Mouse (Mus musculus) lung, postnatal 36 days (tissue): ENCODE measurements around the gene Gm7324.
"Not testable (repeated sequence)": the region's sequence is repeated elsewhere in the genome, so short reads cannot be mapped to it uniquely, and the experiment has no call there.

Experiments
- DNase-seq: peaks from one replicate; pipeline ENCODE4 v3.0.0; 2022; ENCODE audit warnings: mixed read lengths

The Gm7324 gene

DNA sequence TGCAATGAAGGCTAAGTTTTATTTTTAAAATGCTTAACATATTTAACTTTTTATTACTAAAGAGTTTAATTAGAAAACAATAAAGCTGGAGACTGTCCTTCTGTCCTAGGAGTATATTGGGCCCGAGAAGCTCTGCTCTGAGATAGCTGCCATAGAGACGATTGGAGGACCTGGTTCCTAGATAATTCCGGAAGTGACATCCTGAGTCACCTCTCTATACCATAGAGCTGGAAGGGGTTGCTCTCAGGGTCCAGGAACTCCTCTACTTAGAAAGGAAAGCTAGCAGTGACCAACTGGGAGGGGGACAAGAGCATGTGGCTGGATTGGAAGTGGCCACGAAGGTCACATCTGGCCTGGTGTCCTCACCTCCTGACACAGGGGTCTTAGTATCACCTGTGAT, at the start of gene Gm7324:
Gene Gm7324 (plus strand): TSS at position 208 of the 400 bp plus-strand sequence.
- DNase-seq: not testable (repeated sequence)

DNA sequence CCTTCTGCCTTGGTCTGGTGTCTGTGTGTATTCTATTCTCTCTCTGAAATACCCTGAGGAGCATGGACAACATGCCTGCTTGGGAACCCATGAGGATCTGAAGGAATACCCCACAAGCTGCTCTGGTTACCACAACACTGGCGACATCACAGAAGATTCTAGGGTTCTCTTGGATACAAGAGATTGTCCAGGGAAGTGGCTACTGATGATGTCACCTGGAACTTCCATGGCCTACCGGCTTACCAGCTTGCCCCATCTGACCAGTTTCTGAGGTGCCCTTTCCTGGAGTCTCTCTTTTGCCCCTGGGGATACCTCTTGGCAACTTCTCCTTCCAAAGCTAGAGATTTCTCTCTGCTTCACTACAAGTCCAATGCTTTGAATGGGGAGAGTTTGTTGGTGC, 20.5 kb upstream of the Gm7324 start, which contains the start of gene Gm8165:
Gene Gm8165 (minus strand): TSS at position 101 of the 400 bp plus-strand sequence.
- DNase-seq: not testable (repeated sequence)

DNA sequence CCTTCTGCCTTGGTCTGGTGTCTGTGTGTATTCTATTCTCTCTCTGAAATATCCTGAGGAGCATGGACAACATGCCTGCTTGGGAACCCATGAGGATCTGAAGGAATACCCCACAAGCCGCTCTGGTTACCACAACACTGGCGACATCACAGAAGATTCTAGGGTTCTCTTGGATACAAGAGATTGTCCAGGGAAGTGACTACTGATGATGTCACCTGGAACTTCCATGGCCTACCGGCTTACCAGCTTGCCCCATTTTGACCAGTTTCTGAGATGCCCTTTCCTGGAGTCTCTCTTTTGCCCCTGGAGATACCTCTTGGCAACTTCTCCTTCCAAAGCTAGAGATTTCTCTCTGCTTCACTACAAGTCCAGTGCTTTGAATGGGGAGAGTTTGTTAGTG, 29.8 kb downstream of the Gm7324 start, which contains the start of gene Gm16506:
Gene Gm16506 (minus strand): TSS at position 101 of the 400 bp plus-strand sequence.
- DNase-seq: not testable (repeated sequence)

DNA sequence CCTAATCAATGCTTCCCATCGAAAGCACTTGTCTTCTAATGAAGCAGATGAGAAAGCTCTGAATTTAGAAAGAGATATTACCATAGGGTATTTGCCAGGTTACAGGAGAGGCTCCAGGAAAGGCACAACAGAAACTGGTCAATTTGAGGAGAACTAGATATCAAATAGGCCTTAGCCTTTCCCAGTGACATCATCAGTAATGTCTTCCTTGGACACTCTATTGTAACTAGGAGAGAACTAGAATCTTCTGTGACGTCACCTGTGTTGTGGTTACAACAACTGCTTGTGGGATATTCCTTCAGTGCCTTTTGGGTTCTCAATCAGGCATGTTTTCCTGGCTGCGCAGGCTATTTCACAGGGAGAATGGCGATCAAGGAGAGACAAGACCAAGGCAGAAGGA, 49.9 kb downstream of the Gm7324 start, which contains the start of gene Gm6526:
Gene Gm6526 (plus strand): TSS at position 301 of the 400 bp plus-strand sequence.
- not testable (repeated sequence) for DNase-seq
